Mouse (Mus musculus): ENCODE measurements around the gene Smad6.

- TF ChIP-seq POLR2A (IDR thresholded peaks at IDR 0.05; ENCODE audit: borderline replicate concordance, insufficient read depth, low read length), result no peak
- no peak for TF ChIP-seq CTCF (IDR thresholded peaks at IDR 0.05; ENCODE audit: borderline replicate concordance, insufficient read depth, low read depth, low read length)
Measured at GRCm38 (mm10) chr9:64053786-64054185, 31.9 kb upstream of the Smad6 start.
